Mouse (Mus musculus) hindbrain, embryonic 16.5 days (tissue): ENCODE data around the gene Capn10. TPM values are rescaled to one million over a fixed set of nuclear protein-coding genes. Genes with fewer than 3 reads are reported as not detected.

Experiments
- ATAC-seq: fragments of 200-750 bp; cut with Nextera tagmentation; 2 replicates; pipeline ENCODE4 v1.8.0; 2017; ENCODE audit warnings: moderate TSS enrichment, moderate library complexity
- H3K27ac ChIP-seq: fragments of 300-500 bp; sonication (generic); 2 replicates; pipeline ENCODE4 v1.5.1; 2014; ENCODE audit warnings: low read depth, mild to moderate bottlenecking, control low read depth, low read length, moderate library complexity
- H3K27me3 ChIP-seq: fragments of 300-500 bp; sonication (generic); replicated peaks from 2 replicates; pipeline ENCODE4 v1.6.1; 2014; ENCODE audit warnings: low read length; ENCODE audit not compliant: control insufficient read depth, insufficient read depth
- H3K36me3 ChIP-seq: fragments of 300-500 bp; sonication (generic); 2 replicates; pipeline ENCODE4 v1.6.1; 2014; ENCODE audit warnings: mild to moderate bottlenecking, low read length, moderate library complexity, mixed read lengths; ENCODE audit not compliant: control insufficient read depth, insufficient read depth
- H3K4me1 ChIP-seq: fragments of 300-500 bp; sonication (generic); 2 replicates; pipeline ENCODE4 v1.6.1; 2014; ENCODE audit warnings: low read depth, low read length; ENCODE audit not compliant: control insufficient read depth, insufficient read depth
- H3K4me2 ChIP-seq: fragments of 300-500 bp; sonication (generic); 2 replicates; pipeline ENCODE4 v1.6.1; 2014; ENCODE audit warnings: mild to moderate bottlenecking, low read length, control low read depth, moderate library complexity
- H3K4me3 ChIP-seq: fragments of 300-500 bp; sonication (generic); 2 replicates; pipeline ENCODE4 v1.5.1; 2014; ENCODE audit warnings: mild to moderate bottlenecking, low read length, control low read depth, moderate library complexity
- H3K9ac ChIP-seq: fragments of 300-500 bp; sonication (generic); 2 replicates; pipeline ENCODE4 v1.6.1; 2014; ENCODE audit warnings: low read depth, mild to moderate bottlenecking, control low read depth, low read length, moderate library complexity
- H3K9me3 ChIP-seq: fragments of 300-500 bp; sonication (generic); 2 replicates; pipeline ENCODE4 v1.6.1; 2014; ENCODE audit warnings: mild to moderate bottlenecking, low read length, moderate library complexity; ENCODE audit not compliant: control insufficient read depth
- WGBS: fragments of 180-500 bp; shearing (Covaris S2); extraction: QIAGEN DNeasy Blood & Tissue Kit; methylation state at CpG from one replicate; pipeline ENCODE4 v1.1.7; 2014; 5-methylcytosine and 5-hydroxymethylcytosine counted together
- polyA plus RNA-seq: library from polyadenylated mRNA; unstranded; fragments of >200 nt; fragmentation: Nextera tagmentation; extraction: Ambion mirVana; gene quantifications from 2 replicates; pipeline ENCODE4 v1.2.1, GENCODE M21; 2015

Gene Capn10
- polyA plus RNA-seq, 1 experiment from 2014 or later = 60.7 TPM

GRCm38 (mm10) chr1:92981056-92981845, 47.1 kb downstream of the Capn10 start:
- no peak overlapping the region for H3K4me3 ChIP-seq
- no peak overlapping the region for H3K27ac ChIP-seq
- H3K9ac ChIP-seq = no peak overlapping the region
- H3K9me3 ChIP-seq = no peaks in the 10 kb centered on the region
- ATAC-seq = no peak
- 80% methylated on average over 7 of the region's 7 CpGs for WGBS
- H3K27me3 ChIP-seq = 0 out of 2 replicates have a peak, but pooled peaks cover 2% of the 10 kb centered on the region
- H3K36me3 ChIP-seq = no peaks in the 10 kb centered on the region
- H3K4me1 ChIP-seq = no peaks in the 10 kb centered on the region
- no peak overlapping the region for H3K4me2 ChIP-seq

- no peak overlapping the region for H3K27ac ChIP-seq
- H3K36me3 ChIP-seq = no peaks in the 10 kb centered on the region
- no peak for ATAC-seq
- H3K4me2 ChIP-seq = no peak overlapping the region
- WGBS = 94% methylated on average over 17 of the region's 17 CpGs
- no peaks in the 10 kb centered on the region for H3K9me3 ChIP-seq
- no peak overlapping the region for H3K4me3 ChIP-seq
- no peaks in the 10 kb centered on the region for H3K4me1 ChIP-seq
- 0 out of 2 replicates have a peak, but pooled peaks cover 2% of the 10 kb centered on the region for H3K27me3 ChIP-seq
- H3K9ac ChIP-seq = no peak overlapping the region
Observed at GRCm38 (mm10) chr1:92982931-92983605, 48.9 kb downstream of the Capn10 start.

DNA sequence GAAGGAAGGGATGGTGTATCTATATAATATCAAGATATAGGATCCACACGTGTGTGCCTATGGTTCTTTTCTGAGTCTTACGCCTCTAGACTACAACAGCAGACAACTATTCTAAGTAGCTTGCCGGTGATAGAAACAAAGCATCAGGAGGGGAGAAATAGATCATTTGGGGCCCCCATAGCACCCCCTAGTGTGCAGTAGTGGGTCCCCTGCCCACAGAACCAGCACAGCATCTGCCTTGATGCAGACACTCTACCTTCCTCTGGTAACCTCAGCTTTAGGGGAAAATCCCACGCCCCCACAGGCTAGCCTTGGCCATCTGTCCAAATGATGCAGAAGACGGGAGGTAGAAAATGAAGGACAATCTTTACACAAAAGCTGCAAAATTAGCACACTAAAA, 50.8 kb downstream of the Capn10 start:
- 85% methylated on average over 5 of the region's 5 CpGs for WGBS

GRCm38 (mm10) chr1:92988894-92989293, 54.7 kb downstream of the Capn10 start:
- no peaks in the 10 kb centered on the region for H3K27me3 ChIP-seq
- no peak overlapping the region for H3K9ac ChIP-seq
- no peaks in the 10 kb centered on the region for H3K9me3 ChIP-seq
- no peak overlapping the region for H3K4me3 ChIP-seq
- H3K27ac ChIP-seq = no peak overlapping the region
- WGBS = 80% methylated on average over 4 of the region's 4 CpGs
- ATAC-seq = no peak
- H3K36me3 ChIP-seq = no peaks in the 10 kb centered on the region
- no peak overlapping the region for H3K4me2 ChIP-seq
- H3K4me1 ChIP-seq = no peaks in the 10 kb centered on the region

More for the DNA sequence above, 50.8 kb downstream of the Capn10 start:
- Histone ChIP-seq H3K4me1 (no peaks in the 10 kb centered on the region), H3K27me3 (no peaks in the 10 kb centered on the region), H3K27ac (no peak overlapping the region), H3K36me3 (no peaks in the 10 kb centered on the region), H3K4me3 (no peak overlapping the region), H3K9ac (no peak overlapping the region), H3K4me2 (no peak overlapping the region), H3K9me3 (no peaks in the 10 kb centered on the region)
- ATAC-seq = no peak

GRCm38 (mm10) chr1:92989891-92990290, 55.7 kb downstream of the Capn10 start:
- WGBS = 80% methylated on average over 4 of the region's 4 CpGs
- ATAC-seq = no peak
- Histone ChIP-seq H3K9me3 (no peaks in the 10 kb centered on the region), H3K27ac (no peak overlapping the region), H3K4me2 (no peak overlapping the region), H3K9ac (no peak overlapping the region), H3K27me3 (no peaks in the 10 kb centered on the region), H3K4me3 (no peak overlapping the region), H3K4me1 (no peaks in the 10 kb centered on the region), H3K36me3 (no peaks in the 10 kb centered on the region)

- H3K4me3 ChIP-seq = no peak overlapping the region
- no peak overlapping the region for H3K9ac ChIP-seq
- WGBS = 83% methylated on average over 6 of the region's 6 CpGs
- H3K36me3 ChIP-seq = no peaks in the 10 kb centered on the region
- no peak for ATAC-seq
- no peak overlapping the region for H3K27ac ChIP-seq
- H3K4me2 ChIP-seq = no peak overlapping the region
- H3K27me3 ChIP-seq = no peaks in the 10 kb centered on the region
- no peaks in the 10 kb centered on the region for H3K4me1 ChIP-seq
- H3K9me3 ChIP-seq = no peaks in the 10 kb centered on the region
Observed at GRCm38 (mm10) chr1:92992214-92992855, 58.2 kb downstream of the Capn10 start.

- no peaks in the 10 kb centered on the region for H3K36me3 ChIP-seq
- H3K4me3 ChIP-seq = no peak overlapping the region
- no peak overlapping the region for H3K27ac ChIP-seq
- H3K4me2 ChIP-seq = no peak overlapping the region
- H3K4me1 ChIP-seq = no peaks in the 10 kb centered on the region
- no peaks in the 10 kb centered on the region for H3K27me3 ChIP-seq
- H3K9me3 ChIP-seq = no peaks in the 10 kb centered on the region
- no peak for ATAC-seq
- H3K9ac ChIP-seq = no peak overlapping the region
- WGBS = 64% methylated on average over 2 of the region's 2 CpGs
Observed at GRCm38 (mm10) chr1:92992880-92993279, 58.7 kb downstream of the Capn10 start.
